ENCODE assay signal across 8 mouse cellular contexts in the genomic region with DNA sequence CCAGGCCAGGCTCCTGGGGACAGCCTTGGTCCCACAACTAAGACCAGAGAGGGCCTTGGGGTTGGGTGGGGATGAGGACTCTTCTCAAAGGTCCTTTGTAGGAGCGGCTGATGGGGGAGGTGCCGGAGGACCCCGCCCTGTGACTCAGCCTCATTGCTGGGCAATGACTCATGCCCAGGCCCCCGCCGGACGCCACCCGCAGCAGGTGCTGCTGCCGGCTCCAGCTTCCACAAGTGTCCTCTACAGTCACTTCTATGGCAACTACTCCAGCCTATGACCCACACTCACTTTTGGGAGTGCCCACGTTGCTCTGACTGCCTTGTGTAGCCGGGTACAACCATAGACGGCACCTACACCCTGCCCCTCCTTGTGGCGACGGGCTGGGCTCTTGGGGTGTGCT. TPM values are rescaled to one million over a fixed set of nuclear protein-coding genes. Genes with fewer than 3 reads are reported as not detected.
DNase-seq lines count a peak whose midpoint lies in the region; ATAC-seq and TF ChIP-seq lines count a peak whose summit lies in the region.

No protein-coding gene starts in this region.

- H3K9me3 ChIP-seq in intestine, embryonic 14.5 days (ENCODE audit: control insufficient read depth, low read length): no peaks in the 10 kb centered on the region
- no peaks in the 10 kb centered on the region for H3K9me3 ChIP-seq in liver, embryonic 16.5 days (replicated peaks; ENCODE audit: control insufficient read depth, low read length)
- no peaks in the 10 kb centered on the region for H3K9me3 ChIP-seq in neural tube, embryonic 11.5 days (ENCODE audit: control insufficient read depth, low read length)

- no peak for DNase-seq in layer of hippocampus, adult 2 months (ENCODE audit: low spot score in 2 of 2)
- no peak for DNase-seq in layer of hippocampus, adult 9-10 months (ENCODE audit: low spot score)
- peak; percentile 84 for DNase-seq in brain, adult 2 months (ENCODE audit: low read depth, low spot score)
- DNase-seq in gastrocnemius, postnatal 36 days: peak; percentile 69 to 76
- DNase-seq in intestine, embryonic 14.5 days (ENCODE audit: low spot score): peak; percentile 83
- DNase-seq in neural tube, embryonic 11.5 days (ENCODE audit: low spot score): no peak
- DNase-seq in frontal cortex, adult 2 months (ENCODE audit: extremely low spot score in 1 of 2, low spot score in 1 of 2): no peak

- ATAC-seq in intestine, embryonic 14.5 days (replicated peaks; ENCODE audit: low FRiP score, low TSS enrichment, low read depth): peak; percentile 77
- peak; percentile 78 for ATAC-seq in liver, embryonic 16.5 days (ENCODE audit: low read depth)
- no peak for ATAC-seq in neural tube, embryonic 11.5 days (ENCODE audit: insufficient read depth, low FRiP score, low TSS enrichment)

- peak overlapping the region; percentile 46 for H3K9ac ChIP-seq in intestine, embryonic 14.5 days (ENCODE audit: low read length)
- H3K9ac ChIP-seq in liver, embryonic 16.5 days (ENCODE audit: low read depth, low read length): peak overlapping the region; percentile 13
- no peak overlapping the region for H3K9ac ChIP-seq in neural tube, embryonic 11.5 days (ENCODE audit: low read length)

- intact Hi-C loops in gastrocnemius, postnatal 36 days (cut with DNase I): no loop called here

- H3K27ac ChIP-seq in layer of hippocampus, adult 2 months: peak overlapping the region; percentile 88
- H3K27ac ChIP-seq in intestine, embryonic 14.5 days (ENCODE audit: low read depth): peak overlapping the region; percentile 92
- H3K27ac ChIP-seq in liver, embryonic 16.5 days (ENCODE audit: low read length): peak overlapping the region; percentile 34; the same call in 1 of the 2 replicates
- peak overlapping the region; percentile 50; the same call in 1 of the 2 replicates for H3K27ac ChIP-seq in neural tube, embryonic 11.5 days (ENCODE audit: low read depth, low read length)

- no peaks in the 10 kb centered on the region for H3K36me3 ChIP-seq in intestine, embryonic 14.5 days (ENCODE audit: control insufficient read depth, insufficient read depth, low read length)
- no peaks in the 10 kb centered on the region for H3K36me3 ChIP-seq in liver, embryonic 16.5 days (ENCODE audit: control insufficient read depth, insufficient read depth)
- no peaks in the 10 kb centered on the region for H3K36me3 ChIP-seq in neural tube, embryonic 11.5 days (ENCODE audit: control insufficient read depth, insufficient read depth, low read length)

- 30% methylated on average over 13 of the region's 13 CpGs for WGBS in intestine, embryonic 14.5 days
- 26% methylated on average over 13 of the region's 13 CpGs for WGBS in liver, embryonic 16.5 days (ENCODE audit: insufficient replicate concordance)
- 37% methylated on average over 13 of the region's 13 CpGs for WGBS in neural tube, embryonic 11.5 days

- no peak for TF ChIP-seq CTCF in layer of hippocampus, adult 2 months (conservative IDR thresholded peaks at IDR 0.05)

- H3K4me1 ChIP-seq in intestine, embryonic 14.5 days (replicated peaks; ENCODE audit: control insufficient read depth, insufficient read depth, low read length): peaks cover 21% of the 10 kb centered on the region
- peaks cover 21% of the 10 kb centered on the region for H3K4me1 ChIP-seq in liver, embryonic 16.5 days (ENCODE audit: control insufficient read depth, low read depth, low read length)
- H3K4me1 ChIP-seq in neural tube, embryonic 11.5 days (ENCODE audit: control insufficient read depth, insufficient read depth, low read length): peaks cover 2% of the 10 kb centered on the region; the same call in 1 of the 2 replicates

- peak overlapping the region; percentile 52 for H3K4me2 ChIP-seq in intestine, embryonic 14.5 days (ENCODE audit: low read length)
- peak overlapping the region; percentile 65 for H3K4me2 ChIP-seq in liver, embryonic 16.5 days (ENCODE audit: low read depth, low read length)
- peak overlapping the region; percentile 18 for H3K4me2 ChIP-seq in neural tube, embryonic 11.5 days (ENCODE audit: low read depth)

- H3K27me3 ChIP-seq in intestine, embryonic 14.5 days (replicated peaks; ENCODE audit: control insufficient read depth, insufficient read depth, low read length): no peaks in the 10 kb centered on the region
- H3K27me3 ChIP-seq in liver, embryonic 16.5 days (ENCODE audit: control insufficient read depth, insufficient read depth, low read depth, low read length): peaks cover 4% of the 10 kb centered on the region; the same call in 1 of the 2 replicates
- H3K27me3 ChIP-seq in neural tube, embryonic 11.5 days (ENCODE audit: control insufficient read depth, insufficient read depth, low read length): no peaks in the 10 kb centered on the region

- peak overlapping the region; percentile 42 for H3K4me3 ChIP-seq in layer of hippocampus, adult 2 months
- H3K4me3 ChIP-seq in intestine, embryonic 14.5 days (ENCODE audit: low read depth, low read length): peak overlapping the region; percentile 11; the same call in 1 of the 2 replicates
- peak overlapping the region; percentile 48 for H3K4me3 ChIP-seq in liver, embryonic 16.5 days (ENCODE audit: low read depth, low read length)
- no peak overlapping the region for H3K4me3 ChIP-seq in neural tube, embryonic 11.5 days (ENCODE audit: low read depth, low read length)

RNA-seq across cellular contexts. Expression of a gene that starts 7.0 kb away (rescaled TPM):
- total RNA-seq in layer of hippocampus, adult 2 months (2021): 1 to 10 TPM; 2.6 to 5.0 TPM
- not detected for total RNA-seq in gastrocnemius, postnatal 36 days (2021)
- 4.1 and 4.4 TPM in 2 replicates for polyA plus RNA-seq in intestine, embryonic 14.5 days (2014; fragmentation: Nextera tagmentation; extraction: Ambion mirVana)
- polyA plus RNA-seq in liver, embryonic 16.5 days (2015; fragmentation: Nextera tagmentation; extraction: Ambion mirVana): not detected in 2 replicates
- polyA plus RNA-seq in neural tube, embryonic 11.5 days (2014; fragmentation: Nextera tagmentation; extraction: Ambion mirVana): 6.2 TPM in 2 replicates
- 2.1 and 2.6 TPM in 2 replicates for polyA plus RNA-seq in frontal cortex, adult 2 months (2012; rRNA removed)

RNA-seq across cellular contexts. Expression of a gene that starts 44.2 kb away (rescaled TPM):
- total RNA-seq in layer of hippocampus, adult 2 months (2021): 1 to 10 TPM; 2.1 to 2.9 TPM
- under 1 TPM in 1 of 2 experiments, not detected in 1; 0.28 TPM for total RNA-seq in gastrocnemius, postnatal 36 days (2021)
- 0.48 and 0.92 TPM in 2 replicates for polyA plus RNA-seq in intestine, embryonic 14.5 days (2014; fragmentation: Nextera tagmentation; extraction: Ambion mirVana)
- polyA plus RNA-seq in liver, embryonic 16.5 days (2015; fragmentation: Nextera tagmentation; extraction: Ambion mirVana): 0.26 and 0.28 TPM in 2 replicates
- 1.0 and 1.3 TPM in 2 replicates for polyA plus RNA-seq in neural tube, embryonic 11.5 days (2014; fragmentation: Nextera tagmentation; extraction: Ambion mirVana)
- 2.6 and 2.9 TPM in 2 replicates for polyA plus RNA-seq in frontal cortex, adult 2 months (2012; rRNA removed)

RNA-seq across cellular contexts. Expression of a gene that starts 44.3 kb away (rescaled TPM):
- 10 to 100 TPM; 53.2 to 57.8 TPM for total RNA-seq in layer of hippocampus, adult 2 months (2021)
- 10 to 100 TPM; 15.7 to 16.1 TPM for total RNA-seq in gastrocnemius, postnatal 36 days (2021)
- polyA plus RNA-seq in intestine, embryonic 14.5 days (2014; fragmentation: Nextera tagmentation; extraction: Ambion mirVana): 17.4 and 19.5 TPM in 2 replicates
- polyA plus RNA-seq in liver, embryonic 16.5 days (2015; fragmentation: Nextera tagmentation; extraction: Ambion mirVana): 5.3 and 5.8 TPM in 2 replicates
- 11.2 and 12.4 TPM in 2 replicates for polyA plus RNA-seq in neural tube, embryonic 11.5 days (2014; fragmentation: Nextera tagmentation; extraction: Ambion mirVana)
- 38.4 and 40.2 TPM in 2 replicates for polyA plus RNA-seq in frontal cortex, adult 2 months (2012; rRNA removed)

RNA-seq across cellular contexts. Expression of a gene that starts 44.8 kb away (rescaled TPM):
- 10 to 100 TPM; 18.0 to 19.3 TPM for total RNA-seq in layer of hippocampus, adult 2 months (2021)
- 1 to 10 TPM; 7.1 to 8.4 TPM for total RNA-seq in gastrocnemius, postnatal 36 days (2021)
- polyA plus RNA-seq in intestine, embryonic 14.5 days (2014; fragmentation: Nextera tagmentation; extraction: Ambion mirVana): 10.9 and 11.5 TPM in 2 replicates
- polyA plus RNA-seq in liver, embryonic 16.5 days (2015; fragmentation: Nextera tagmentation; extraction: Ambion mirVana): 2.2 and 2.8 TPM in 2 replicates
- polyA plus RNA-seq in neural tube, embryonic 11.5 days (2014; fragmentation: Nextera tagmentation; extraction: Ambion mirVana): 34.9 and 35.5 TPM in 2 replicates
- 13.7 TPM in 2 replicates for polyA plus RNA-seq in frontal cortex, adult 2 months (2012; rRNA removed)

RNA-seq across cellular contexts. Expression of a gene that starts 57.5 kb away (rescaled TPM):
- total RNA-seq in layer of hippocampus, adult 2 months (2021): 100 to 1,000 TPM; 143 to 146 TPM
- 100 to 1,000 TPM; 166 to 182 TPM for total RNA-seq in gastrocnemius, postnatal 36 days (2021)
- polyA plus RNA-seq in intestine, embryonic 14.5 days (2014; fragmentation: Nextera tagmentation; extraction: Ambion mirVana): 377 and 380 TPM in 2 replicates
- 175 and 185 TPM in 2 replicates for polyA plus RNA-seq in liver, embryonic 16.5 days (2015; fragmentation: Nextera tagmentation; extraction: Ambion mirVana)
- 301 and 323 TPM in 2 replicates for polyA plus RNA-seq in neural tube, embryonic 11.5 days (2014; fragmentation: Nextera tagmentation; extraction: Ambion mirVana)
- polyA plus RNA-seq in frontal cortex, adult 2 months (2012; rRNA removed): 216 and 261 TPM in 2 replicates

Comparison
In these comparisons a context has a peak if more than half of its experiments do, and no peak if none do; other contexts are left out.
1. DNase-seq: peak in brain, adult 2 months (single experiment), gastrocnemius, postnatal 36 days (2 of 2) and intestine, embryonic 14.5 days (single experiment); none in layer of hippocampus, adult 2 months (0 of 2), layer of hippocampus, adult 9-10 months (single experiment), neural tube, embryonic 11.5 days (single experiment) and frontal cortex, adult 2 months (0 of 2).
2. H3K27ac ChIP-seq: peak in every context shown above with its lines; median percentile 92 in intestine, embryonic 14.5 days; 88 in layer of hippocampus, adult 2 months; 50 in neural tube, embryonic 11.5 days; 34 in liver, embryonic 16.5 days.
3. Peak in every context shown above with its lines, with median percentiles within 50 percentile points of each other: H3K4me2 ChIP-seq.